Mouse (Mus musculus) MEL (cell line): ENCODE data around the gene Lrrc29.
A peak's percentile ranks its signal among the peaks of the same experiment; 100 is the strongest.

ENCODE experiments used
- CTCF ChIP-seq, 3 experiments: IDR thresholded peaks in 2 of 3; conservative IDR thresholded peaks in 1 of 3; 2 replicates each; pipeline ENCODE4 v1.5.1; 2011 to 2012; ENCODE audit warnings: low read length in 3 of 3, low read depth in 2 of 3, mild to moderate bottlenecking in 2 of 3, improper control_type of control experiment in 1 of 3, inconsistent platforms in 1 of 3, mixed read lengths in 1 of 3, moderate library complexity in 1 of 3; ENCODE audit not compliant: control insufficient read depth in 1 of 3, insufficient read depth in 1 of 3, poor library complexity in 1 of 3, severe bottlenecking in 1 of 3
- E2F4 ChIP-seq: IDR thresholded peaks from 2 replicates; pipeline ENCODE4 v1.6.1; 2011; ENCODE audit warnings: low read depth, low read length, improper control_type of control experiment, borderline replicate concordance
- GABPA ChIP-seq: IDR thresholded peaks from 2 replicates; pipeline ENCODE4 v1.6.1; 2012; ENCODE audit warnings: low read depth, mild to moderate bottlenecking, inconsistent platforms, low read length, improper control_type of control experiment, moderate library complexity
- GATA1 ChIP-seq: IDR thresholded peaks from 2 replicates; pipeline ENCODE4 v1.6.1; 2011; ENCODE audit warnings: low read depth, low read length, improper control_type of control experiment
- MAZ ChIP-seq: IDR thresholded peaks from 2 replicates; pipeline ENCODE4 v1.6.1; 2012; ENCODE audit warnings: low read depth, mild to moderate bottlenecking, inconsistent platforms, low read length, improper control_type of control experiment
- POLR2A ChIP-seq, 2 experiments: IDR thresholded peaks; 2 replicates each; pipeline ENCODE4 v1.6.1; 2011 to 2012; ENCODE audit warnings: low read length in 2 of 2, mild to moderate bottlenecking in 2 of 2, control low read depth in 1 of 2, improper control_type of control experiment in 1 of 2, low read depth in 1 of 2, moderate library complexity in 1 of 2; ENCODE audit not compliant: control insufficient read depth in 1 of 2, insufficient read depth in 1 of 2, poor library complexity in 1 of 2
- RAD21 ChIP-seq: IDR thresholded peaks from 2 replicates; pipeline ENCODE4 v1.6.1; 2011; ENCODE audit warnings: mild to moderate bottlenecking, low read depth, low read length, improper control_type of control experiment
- RCOR1 ChIP-seq: IDR thresholded peaks from 2 replicates; pipeline ENCODE4 v1.6.1; 2012; ENCODE audit warnings: low read depth, mild to moderate bottlenecking, inconsistent platforms, low read length, improper control_type of control experiment
- SIN3A ChIP-seq: IDR thresholded peaks from 2 replicates; pipeline ENCODE4 v1.6.1; 2012; ENCODE audit warnings: low read length, improper control_type of control experiment, inconsistent platforms
- TCF12 ChIP-seq: IDR thresholded peaks from 2 replicates; pipeline ENCODE4 v1.6.1; 2014; ENCODE audit warnings: low read depth, mild to moderate bottlenecking, inconsistent platforms, low read length, improper control_type of control experiment, moderate library complexity
- USF1 ChIP-seq: IDR thresholded peaks from 2 replicates; pipeline ENCODE4 v1.6.1; 2014; ENCODE audit warnings: low read depth, mild to moderate bottlenecking, inconsistent platforms, low read length, improper control_type of control experiment, moderate library complexity
- USF2 ChIP-seq, 2 experiments: IDR thresholded peaks; 2 replicates each; pipeline ENCODE4 v1.6.1; 2011 to 2012; ENCODE audit warnings: improper control_type of control experiment in 2 of 2, low read length in 2 of 2, borderline replicate concordance in 1 of 2, inconsistent platforms in 1 of 2, low read depth in 1 of 2, mild to moderate bottlenecking in 1 of 2; ENCODE audit not compliant: insufficient read depth in 1 of 2

DNA sequence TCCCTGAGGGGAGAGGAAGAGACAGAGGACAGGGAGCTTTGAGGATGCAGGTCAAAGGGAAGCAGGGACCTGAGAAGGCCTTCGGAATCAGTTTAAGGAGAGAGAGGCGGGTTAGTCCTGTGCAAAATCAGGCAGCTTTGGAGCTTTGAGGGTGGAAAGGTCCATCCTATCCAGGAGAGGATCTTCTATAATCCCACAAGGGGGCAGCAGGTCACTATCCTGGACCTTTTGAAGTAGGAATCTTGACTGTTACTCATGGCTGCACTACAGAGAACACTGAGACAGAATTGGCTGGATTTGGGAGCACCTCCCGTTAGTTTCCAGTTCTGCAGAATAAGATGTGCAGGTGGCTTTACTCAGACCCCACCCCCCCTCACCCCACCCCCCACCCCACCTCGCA lies 33.6 kb upstream of the Lrrc29 start:
- TF ChIP-seq GABPA: no peak
- no peak for TF ChIP-seq SIN3A
- peak in 1 of 3 experiments; percentile 30; a peak in 2 of 6 replicates for TF ChIP-seq CTCF (IDR thresholded peaks at IDR 0.05 in 2 of 3, conservative IDR thresholded peaks at IDR 0.05 in 1 of 3; ENCODE audit: control insufficient read depth in 1 of 3, insufficient read depth in 1 of 3, low read depth in 2 of 3, low read length in 3 of 3, poor library complexity in 1 of 3, severe bottlenecking in 1 of 3)
- no peak for TF ChIP-seq TCF12
- no peak for TF ChIP-seq MAZ
- no peak for TF ChIP-seq E2F4
- TF ChIP-seq POLR2A (IDR thresholded peaks at IDR 0.05; ENCODE audit: control insufficient read depth in 1 of 2, insufficient read depth in 1 of 2, low read depth in 1 of 2, low read length in 2 of 2, poor library complexity in 1 of 2): no peak
- no peak for TF ChIP-seq USF2 (IDR thresholded peaks at IDR 0.05; ENCODE audit: borderline replicate concordance in 1 of 2, insufficient read depth in 1 of 2, low read depth in 1 of 2, low read length in 2 of 2)
- peak; percentile 30 for TF ChIP-seq RAD21
- TF ChIP-seq USF1: no peak
- no peak for TF ChIP-seq RCOR1
- TF ChIP-seq GATA1: no peak
